Mouse (Mus musculus): Measurements from ENCODE around the gene Ugt2a1.

DNA sequence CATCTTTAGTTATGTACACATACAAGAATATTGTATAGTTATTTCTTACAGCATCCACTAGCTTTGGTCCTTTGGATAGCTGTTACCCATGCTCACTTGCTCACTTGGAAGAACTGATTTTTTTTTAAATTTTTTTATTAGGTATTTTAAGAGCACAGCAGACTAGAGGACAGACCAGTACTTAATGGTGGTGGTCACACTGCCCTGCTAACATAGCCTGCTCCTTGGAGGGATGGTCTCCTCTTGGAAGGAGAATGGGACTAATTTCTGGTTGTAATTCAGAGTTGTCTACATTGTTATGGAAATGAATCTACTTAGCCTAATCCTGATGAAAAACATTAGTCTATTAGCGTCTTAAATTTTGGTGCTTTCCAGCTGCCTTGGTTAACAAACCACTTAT is 31.9 kb downstream of the Ugt2a1 start:
- no peak for TF ChIP-seq CTCF (IDR thresholded peaks at IDR 0.05; ENCODE audit: control insufficient read depth, insufficient read depth, low read length)
- TF ChIP-seq POLR2A (IDR thresholded peaks at IDR 0.05; ENCODE audit: borderline replicate concordance, control insufficient read depth, low read depth, low read length): no peak
